Mouse (Mus musculus): Measurements from ENCODE around the gene Rbm17.
"Not testable (repeated sequence)": the region's sequence is repeated elsewhere in the genome, so short reads cannot be mapped to it uniquely, and the experiment has no call there.

Gene Rbm17

GRCm38 (mm10) chr2:11604053-11604452 lies at the start of gene Rbm17:
Rbm17 (minus strand) TSS chr2:11604153.
- no peak for DNase-seq

GRCm38 (mm10) chr2:11653330-11653729 lies 49.4 kb upstream of the Rbm17 start:
- DNase-seq = no peak

- no peak for DNase-seq
These were observed 48.8 kb upstream of the Rbm17 start for GRCm38 (mm10) chr2:11652780-11653179.

GRCm38 (mm10) chr2:11652196-11652595 lies 48.2 kb upstream of the Rbm17 start:
- no peak for DNase-seq

- no peak for DNase-seq
These were observed 47.5 kb upstream of the Rbm17 start for GRCm38 (mm10) chr2:11651476-11651875.

GRCm38 (mm10) chr2:11645297-11645696 lies 41.3 kb upstream of the Rbm17 start:
- no peak for DNase-seq

- no peak for DNase-seq
These were observed 40.1 kb upstream of the Rbm17 start for GRCm38 (mm10) chr2:11644057-11644456.

GRCm38 (mm10) chr2:11642451-11642941 lies 38.5 kb upstream of the Rbm17 start, which contains the start of gene Il2ra:
Il2ra (plus strand) TSS chr2:11642807.
- no peak for DNase-seq

GRCm38 (mm10) chr2:11637115-11637514 lies 33.2 kb upstream of the Rbm17 start:
- no peak for DNase-seq

- no peak for DNase-seq
These were observed 32.2 kb upstream of the Rbm17 start for GRCm38 (mm10) chr2:11636138-11636480.

- DNase-seq = no peak
These were observed 31.7 kb upstream of the Rbm17 start for GRCm38 (mm10) chr2:11635471-11636137.

- DNase-seq = no peak
These were observed 31.1 kb upstream of the Rbm17 start for GRCm38 (mm10) chr2:11635035-11635434.

- DNase-seq = no peak
These were observed 21.9 kb upstream of the Rbm17 start, which contains the start of gene Gm17490 for GRCm38 (mm10) chr2:11625890-11626289. Gm17490 (minus strand) TSS chr2:11626264.

GRCm38 (mm10) chr2:11623726-11624125 lies 19.8 kb upstream of the Rbm17 start:
- no peak for DNase-seq

GRCm38 (mm10) chr2:11623173-11623572 lies 19.2 kb upstream of the Rbm17 start:
- DNase-seq = no peak

GRCm38 (mm10) chr2:11619598-11619997 lies 15.6 kb upstream of the Rbm17 start:
- DNase-seq = no peak

GRCm38 (mm10) chr2:11616846-11617245 lies 12.9 kb upstream of the Rbm17 start:
- DNase-seq = no peak

- DNase-seq = not testable (repeated sequence)
These were observed 9.0 kb upstream of the Rbm17 start for GRCm38 (mm10) chr2:11612939-11613338.

- not testable (repeated sequence) for DNase-seq
These were observed 2.8 kb upstream of the Rbm17 start for GRCm38 (mm10) chr2:11606718-11607117.

GRCm38 (mm10) chr2:11604911-11605310 lies 958 bp upstream of the Rbm17 start:
- no peak for DNase-seq

GRCm38 (mm10) chr2:11602506-11603489 lies 1.2 kb downstream of the Rbm17 start:
- peak; percentile 97 for DNase-seq

- no peak for DNase-seq
These were observed 2.2 kb downstream of the Rbm17 start for GRCm38 (mm10) chr2:11601795-11602194.

- DNase-seq = no peak
These were observed 6.0 kb downstream of the Rbm17 start for GRCm38 (mm10) chr2:11597906-11598305.

- DNase-seq = no peak
These were observed 7.3 kb downstream of the Rbm17 start for GRCm38 (mm10) chr2:11596690-11597089.
